15 mouse cellular contexts compared by ENCODE assay signal in genomic region chr9:62722716-62723115, GRCm38 (mm10). TPM values are rescaled to one million over a fixed set of nuclear protein-coding genes. Genes with fewer than 3 reads are reported as not detected.
DNase-seq lines count a peak whose midpoint lies in the region.
"Had no signal": no experiment of that assay in that cellular context is flagged by ENCODE, and none has a peak within 500 bp of the region (broad histone marks: within the 10 kb centered on the region; RNA-seq: fewer than 3 reads in every experiment).

No protein-coding gene starts in this region.

- H3K36me3 ChIP-seq in heart, embryonic 10.5 days: no peaks in the 10 kb centered on the region
- no peaks in the 10 kb centered on the region for H3K36me3 ChIP-seq in limb, embryonic 10.5 days
- H3K36me3 ChIP-seq: forebrain, embryonic 12.5 days; liver, embryonic 15.5 days had no signal

- H3K4me3 ChIP-seq in heart, embryonic 10.5 days: no peak overlapping the region
- no peak overlapping the region; the same call in 1 of the 2 replicates for H3K4me3 ChIP-seq in limb, embryonic 10.5 days
- H3K4me3 ChIP-seq: forebrain, embryonic 12.5 days; liver, embryonic 15.5 days had no signal

- H3K9me3 ChIP-seq in heart, embryonic 10.5 days: no peaks in the 10 kb centered on the region
- H3K9me3 ChIP-seq in limb, embryonic 10.5 days (replicated peaks): no peaks in the 10 kb centered on the region
- H3K9me3 ChIP-seq: forebrain, embryonic 12.5 days; liver, embryonic 15.5 days had no signal

- peaks cover 16% of the 10 kb centered on the region; the same call in 1 of the 2 replicates for H3K27me3 ChIP-seq in heart, embryonic 10.5 days (ENCODE audit: insufficient read depth, poor library complexity, severe bottlenecking)
- 0 out of 2 replicates have a peak, but pooled peaks cover 4% of the 10 kb centered on the region for H3K27me3 ChIP-seq in limb, embryonic 10.5 days (ENCODE audit: low read depth, poor library complexity, severe bottlenecking)
- H3K27me3 ChIP-seq: forebrain, embryonic 12.5 days; liver, embryonic 15.5 days had no signal

- WGBS in heart, embryonic 10.5 days: 74% methylated on average over 6 of the region's 6 CpGs
- 68% methylated on average over 6 of the region's 6 CpGs for WGBS in limb, embryonic 10.5 days

- peaks cover 21% of the 10 kb centered on the region for H3K4me1 ChIP-seq in heart, embryonic 10.5 days
- peaks cover 72% of the 10 kb centered on the region for H3K4me1 ChIP-seq in limb, embryonic 10.5 days
- H3K4me1 ChIP-seq: liver, embryonic 15.5 days had no signal

- H3K27ac ChIP-seq in heart, embryonic 10.5 days: 0 out of 2 replicates have a peak overlapping the region, but pooled peaks have one; percentile 45
- H3K27ac ChIP-seq in limb, embryonic 10.5 days: peak overlapping the region; percentile 87
- H3K27ac ChIP-seq: forebrain, embryonic 12.5 days; liver, embryonic 15.5 days had no signal

- intact Hi-C loops in heart, postnatal 14 days (cut with DNase I): no loop called here

- no peak for DNase-seq in heart, embryonic 10.5 days (ENCODE audit: low spot score)
- no peak for DNase-seq in heart, postnatal 14 days
- peak; percentile 2 for DNase-seq in thymus, postnatal 4 days
- DNase-seq in thymus, adult 18-20 months: no peak
- DNase-seq in limb, embryonic 10.5 days (ENCODE audit: low spot score): peak; percentile 38
- no peak for DNase-seq in testis, postnatal 14 days (ENCODE audit: low spot score)
- DNase-seq in gastrocnemius, postnatal 10 days: no peak
- DNase-seq in urinary bladder, postnatal 14 days (ENCODE audit: low spot score): no peak
- DNase-seq: heart, postnatal 4 days; kidney, adult 8-10 months; lung, postnatal 4 days; thymus, adult 2 months had no signal

RNA-seq across cellular contexts. Expression of gene Itga11, which starts 45.1 kb away (rescaled TPM):
- polyA plus RNA-seq in heart, embryonic 10.5 days (2016; fragmentation: Nextera tagmentation; extraction: Ambion mirVana): 0.36 and 0.62 TPM in 2 replicates
- total RNA-seq in heart, postnatal 14 days (2021): 1 to 10 TPM; 1.6 to 2.1 TPM
- 0.45 and 2.2 TPM in 2 replicates for polyA plus RNA-seq in limb, embryonic 10.5 days (2016; fragmentation: Nextera tagmentation; extraction: Ambion mirVana)
- total RNA-seq in gastrocnemius, postnatal 10 days (2021): 1 to 10 TPM; 5.4 to 9.0 TPM
- total RNA-seq: granulocyte monocyte progenitor cell, adult 5-6 weeks had no signal

Comparison
In these comparisons a context has a peak if more than half of its experiments do, and no peak if none do; other contexts are left out.
1. DNase-seq: peak in thymus, postnatal 4 days (single experiment) and limb, embryonic 10.5 days (single experiment); none in heart, embryonic 10.5 days (single experiment), heart, postnatal 14 days (0 of 2), thymus, adult 18-20 months (0 of 2), testis, postnatal 14 days (single experiment), gastrocnemius, postnatal 10 days (single experiment) and urinary bladder, postnatal 14 days (single experiment).